Mouse (Mus musculus): ENCODE data around the gene Bmp6. TPM values are rescaled to one million over a fixed set of nuclear protein-coding genes. Genes with fewer than 3 reads are reported as not detected.

Gene Bmp6
- polyA plus RNA-seq, 1 experiment, result 2.4 TPM

GRCm38 (mm10) chr13:38377355-38377754, 32.4 kb downstream of the Bmp6 start:
- Histone ChIP-seq H3K27ac (ENCODE audit: control insufficient read depth, insufficient read depth, low read depth, low read length) (no peak overlapping the region), H3K27me3 (ENCODE audit: control insufficient read depth, insufficient read depth, low read length) (no peaks in the 10 kb centered on the region), H3K4me3 (ENCODE audit: control insufficient read depth, low read depth, low read length) (no peak overlapping the region), H3K4me1 (ENCODE audit: control insufficient read depth, insufficient read depth, low read length) (no peaks in the 10 kb centered on the region), H3K36me3 (ENCODE audit: control insufficient read depth, insufficient read depth, low read length) (no peaks in the 10 kb centered on the region)
- no peak for TF ChIP-seq CTCF (IDR thresholded peaks at IDR 0.05; ENCODE audit: control insufficient read depth, insufficient read depth, insufficient replicate concordance, low read depth, low read length)
- no peak for TF ChIP-seq POLR2A (IDR thresholded peaks at IDR 0.05; ENCODE audit: control insufficient read depth, low read depth, low read length)

GRCm38 (mm10) chr13:38379806-38380205, 34.9 kb downstream of the Bmp6 start:
- Histone ChIP-seq H3K27ac (ENCODE audit: control insufficient read depth, insufficient read depth, low read depth, low read length) (no peak overlapping the region), H3K4me3 (ENCODE audit: control insufficient read depth, low read depth, low read length) (no peak overlapping the region), H3K36me3 (ENCODE audit: control insufficient read depth, insufficient read depth, low read length) (no peaks in the 10 kb centered on the region), H3K27me3 (ENCODE audit: control insufficient read depth, insufficient read depth, low read length) (no peaks in the 10 kb centered on the region), H3K4me1 (ENCODE audit: control insufficient read depth, insufficient read depth, low read length) (no peaks in the 10 kb centered on the region)
- TF ChIP-seq POLR2A (IDR thresholded peaks at IDR 0.05; ENCODE audit: control insufficient read depth, low read depth, low read length) (no peak), CTCF (IDR thresholded peaks at IDR 0.05; ENCODE audit: control insufficient read depth, insufficient read depth, insufficient replicate concordance, low read depth, low read length) (no peak)

GRCm38 (mm10) chr13:38386035-38386559, 41.2 kb downstream of the Bmp6 start:
- no peak overlapping the region for H3K27ac ChIP-seq (ENCODE audit: control insufficient read depth, insufficient read depth, low read depth, low read length)
- H3K4me3 ChIP-seq (ENCODE audit: control insufficient read depth, low read depth, low read length), result no peak overlapping the region
- TF ChIP-seq POLR2A (IDR thresholded peaks at IDR 0.05; ENCODE audit: control insufficient read depth, low read depth, low read length) (no peak), CTCF (IDR thresholded peaks at IDR 0.05; ENCODE audit: control insufficient read depth, insufficient read depth, insufficient replicate concordance, low read depth, low read length) (no peak)
- H3K36me3 ChIP-seq (ENCODE audit: control insufficient read depth, insufficient read depth, low read length), result no peaks in the 10 kb centered on the region
- H3K27me3 ChIP-seq (ENCODE audit: control insufficient read depth, insufficient read depth, low read length), result no peaks in the 10 kb centered on the region
- no peaks in the 10 kb centered on the region for H3K4me1 ChIP-seq (ENCODE audit: control insufficient read depth, insufficient read depth, low read length)

GRCm38 (mm10) chr13:38387453-38388040, 42.6 kb downstream of the Bmp6 start:
- Histone ChIP-seq H3K36me3 (ENCODE audit: control insufficient read depth, insufficient read depth, low read length) (no peaks in the 10 kb centered on the region), H3K27me3 (ENCODE audit: control insufficient read depth, insufficient read depth, low read length) (no peaks in the 10 kb centered on the region), H3K4me3 (ENCODE audit: control insufficient read depth, low read depth, low read length) (no peak overlapping the region), H3K27ac (ENCODE audit: control insufficient read depth, insufficient read depth, low read depth, low read length) (no peak overlapping the region), H3K4me1 (ENCODE audit: control insufficient read depth, insufficient read depth, low read length) (no peaks in the 10 kb centered on the region)
- no peak for TF ChIP-seq CTCF (IDR thresholded peaks at IDR 0.05; ENCODE audit: control insufficient read depth, insufficient read depth, insufficient replicate concordance, low read depth, low read length)
- no peak for TF ChIP-seq POLR2A (IDR thresholded peaks at IDR 0.05; ENCODE audit: control insufficient read depth, low read depth, low read length)

- H3K27ac ChIP-seq (ENCODE audit: control insufficient read depth, insufficient read depth, low read depth, low read length), result no peak overlapping the region
- H3K36me3 ChIP-seq (ENCODE audit: control insufficient read depth, insufficient read depth, low read length), result no peaks in the 10 kb centered on the region
- H3K27me3 ChIP-seq (ENCODE audit: control insufficient read depth, insufficient read depth, low read length), result no peaks in the 10 kb centered on the region
- TF ChIP-seq POLR2A (IDR thresholded peaks at IDR 0.05; ENCODE audit: control insufficient read depth, low read depth, low read length), result no peak
- no peak for TF ChIP-seq CTCF (IDR thresholded peaks at IDR 0.05; ENCODE audit: control insufficient read depth, insufficient read depth, insufficient replicate concordance, low read depth, low read length)
- H3K4me1 ChIP-seq (ENCODE audit: control insufficient read depth, insufficient read depth, low read length), result no peaks in the 10 kb centered on the region
- no peak overlapping the region for H3K4me3 ChIP-seq (ENCODE audit: control insufficient read depth, low read depth, low read length)
Observed at GRCm38 (mm10) chr13:38393444-38393843, 48.5 kb downstream of the Bmp6 start.

- no peak overlapping the region for H3K4me3 ChIP-seq (ENCODE audit: control insufficient read depth, low read depth, low read length)
- no peaks in the 10 kb centered on the region for H3K27me3 ChIP-seq (ENCODE audit: control insufficient read depth, insufficient read depth, low read length)
- H3K36me3 ChIP-seq (ENCODE audit: control insufficient read depth, insufficient read depth, low read length), result no peaks in the 10 kb centered on the region
- no peak overlapping the region for H3K27ac ChIP-seq (ENCODE audit: control insufficient read depth, insufficient read depth, low read depth, low read length)
- TF ChIP-seq CTCF (IDR thresholded peaks at IDR 0.05; ENCODE audit: control insufficient read depth, insufficient read depth, insufficient replicate concordance, low read depth, low read length) (no peak), POLR2A (IDR thresholded peaks at IDR 0.05; ENCODE audit: control insufficient read depth, low read depth, low read length) (no peak)
- no peaks in the 10 kb centered on the region for H3K4me1 ChIP-seq (ENCODE audit: control insufficient read depth, insufficient read depth, low read length)
Observed at GRCm38 (mm10) chr13:38395026-38395425, 50.1 kb downstream of the Bmp6 start.

GRCm38 (mm10) chr13:38397007-38397545, 52.2 kb downstream of the Bmp6 start:
- no peak overlapping the region for H3K4me3 ChIP-seq (ENCODE audit: control insufficient read depth, low read depth, low read length)

More at GRCm38 (mm10) chr13:38397007-38397545, 52.2 kb downstream of the Bmp6 start:
- Histone ChIP-seq H3K27me3 (ENCODE audit: control insufficient read depth, insufficient read depth, low read length) (no peaks in the 10 kb centered on the region), H3K36me3 (ENCODE audit: control insufficient read depth, insufficient read depth, low read length) (no peaks in the 10 kb centered on the region), H3K4me1 (ENCODE audit: control insufficient read depth, insufficient read depth, low read length) (no peaks in the 10 kb centered on the region), H3K27ac (ENCODE audit: control insufficient read depth, insufficient read depth, low read depth, low read length) (no peak overlapping the region)
- TF ChIP-seq CTCF (IDR thresholded peaks at IDR 0.05; ENCODE audit: control insufficient read depth, insufficient read depth, insufficient replicate concordance, low read depth, low read length) (no peak), POLR2A (IDR thresholded peaks at IDR 0.05; ENCODE audit: control insufficient read depth, low read depth, low read length) (no peak)

All from testis, adult 2 months (tissue).